Mouse (Mus musculus): ENCODE measurements at regions not wholly inside any gene's neighbourhood (a gene's known extent, or its start where the extent isn't known, plus 50 kb on each side); places are given as distances from the start of the nearest gene placed in this dataset.

GRCm38 (mm10) chr13:28780462-28780861 lies 173.1 kb downstream of the Sox4 start:
- Histone ChIP-seq H3K27ac (ENCODE audit: low read length) (no peak overlapping the region), H3K27me3 (replicated peaks; ENCODE audit: control insufficient read depth, insufficient read depth, low read length) (no peaks in the 10 kb centered on the region), H3K4me1 (ENCODE audit: control insufficient read depth, insufficient read depth, low read length) (peaks cover 4% of the 10 kb centered on the region; the same call in 1 of the 2 replicates), H3K9me3 (ENCODE audit: control insufficient read depth, low read length) (no peaks in the 10 kb centered on the region), H3K4me3 (ENCODE audit: low read length) (no peak overlapping the region), H3K4me2 (ENCODE audit: low read depth, low read length) (no peak overlapping the region), H3K36me3 (ENCODE audit: control insufficient read depth, insufficient read depth, low read length) (no peaks in the 10 kb centered on the region), H3K9ac (ENCODE audit: low read depth, low read length) (no peak overlapping the region)
- 81% methylated on average over 5 of the region's 5 CpGs for WGBS
- ATAC-seq = no peak

DNA sequence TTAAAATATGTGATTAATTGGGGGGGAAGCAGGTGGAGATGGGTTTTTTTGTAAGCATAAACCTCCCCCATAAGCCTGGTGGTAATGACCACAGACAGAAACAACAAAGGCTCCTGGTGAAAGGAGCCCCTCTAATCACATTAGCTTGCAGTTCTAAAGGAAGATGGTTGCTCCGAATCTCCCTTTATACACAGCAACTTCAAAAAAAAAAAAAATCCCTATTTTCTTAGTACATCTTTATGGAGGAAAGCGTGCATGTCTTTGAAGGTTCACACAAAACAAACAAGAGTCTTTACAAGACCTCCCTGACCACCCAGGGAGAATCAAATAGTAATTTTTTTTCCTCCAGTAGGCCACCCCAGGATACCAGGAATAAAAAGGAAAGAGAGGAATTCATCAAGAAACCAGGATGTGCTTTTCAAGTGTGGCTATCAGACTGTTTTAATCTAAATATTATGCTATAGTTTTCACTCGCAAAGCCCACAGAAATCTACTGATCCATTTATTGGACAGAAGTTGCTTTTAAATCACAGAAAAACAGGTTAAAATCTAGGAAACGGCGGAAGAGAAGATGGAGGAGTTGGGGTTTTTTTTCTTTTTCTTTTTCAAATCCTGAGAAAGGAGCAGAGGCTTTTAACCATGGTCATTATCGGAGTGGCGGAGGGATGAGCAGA lies 178.2 kb downstream of the Sox4 start:
- peaks cover 6% of the 10 kb centered on the region for H3K4me1 ChIP-seq (ENCODE audit: control insufficient read depth, insufficient read depth, low read length)
- H3K36me3 ChIP-seq (ENCODE audit: control insufficient read depth, insufficient read depth, low read length) = no peaks in the 10 kb centered on the region
- no peak for ATAC-seq
- no peak overlapping the region for H3K4me2 ChIP-seq (ENCODE audit: low read depth, low read length)
- H3K9ac ChIP-seq (ENCODE audit: low read depth, low read length) = no peak overlapping the region
- no peaks in the 10 kb centered on the region for H3K27me3 ChIP-seq (replicated peaks; ENCODE audit: control insufficient read depth, insufficient read depth, low read length)
- whole genome bisulfite sequencing = 57% methylated on average over 7 of the region's 7 CpGs
- no peak overlapping the region for H3K4me3 ChIP-seq (ENCODE audit: low read length)
- H3K9me3 ChIP-seq (ENCODE audit: control insufficient read depth, low read length) = no peaks in the 10 kb centered on the region
- no peak overlapping the region for H3K27ac ChIP-seq (ENCODE audit: low read length)

- H3K4me2 ChIP-seq (ENCODE audit: low read depth, low read length) = no peak overlapping the region
- H3K4me3 ChIP-seq (ENCODE audit: low read length) = no peak overlapping the region
- no peak for ATAC-seq
- H3K36me3 ChIP-seq (ENCODE audit: control insufficient read depth, insufficient read depth, low read length) = no peaks in the 10 kb centered on the region
- peaks cover 12% of the 10 kb centered on the region for H3K4me1 ChIP-seq (ENCODE audit: control insufficient read depth, insufficient read depth, low read length)
- no peak overlapping the region for H3K27ac ChIP-seq (ENCODE audit: low read length)
- 79% methylated on average over 7 of the region's 7 CpGs for WGBS
- H3K9me3 ChIP-seq (ENCODE audit: control insufficient read depth, low read length) = no peaks in the 10 kb centered on the region
- H3K9ac ChIP-seq (ENCODE audit: low read depth, low read length) = no peak overlapping the region
- no peaks in the 10 kb centered on the region for H3K27me3 ChIP-seq (replicated peaks; ENCODE audit: control insufficient read depth, insufficient read depth, low read length)
These were observed 178.9 kb downstream of the Sox4 start for GRCm38 (mm10) chr13:28774649-28775048.

DNA sequence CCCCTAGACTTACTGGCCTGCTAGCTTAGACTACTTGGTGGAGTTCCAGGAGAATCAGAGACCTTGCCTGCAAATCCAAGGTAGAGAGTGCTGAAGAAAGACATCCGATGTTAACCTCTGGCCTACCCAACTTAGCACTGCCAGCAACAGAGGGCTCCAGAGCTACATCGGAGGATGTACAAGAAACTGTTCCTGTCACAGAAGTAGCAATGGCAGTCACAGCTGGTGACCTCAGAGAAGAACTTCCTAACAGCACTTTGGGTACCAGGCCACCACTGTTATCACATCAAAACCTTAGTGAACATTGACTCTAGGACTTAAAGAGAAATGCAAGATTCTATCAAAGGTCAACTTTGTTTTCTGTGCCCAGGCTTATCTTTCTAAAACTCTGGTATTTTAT lies 180.0 kb downstream of the Sox4 start:
- no peaks in the 10 kb centered on the region for H3K36me3 ChIP-seq (ENCODE audit: control insufficient read depth, insufficient read depth, low read length)
- H3K9me3 ChIP-seq (ENCODE audit: control insufficient read depth, low read length) = no peaks in the 10 kb centered on the region
- no peak overlapping the region for H3K4me3 ChIP-seq (ENCODE audit: low read length)
- no peak overlapping the region for H3K4me2 ChIP-seq (ENCODE audit: low read depth, low read length)
- H3K27ac ChIP-seq (ENCODE audit: low read length) = no peak overlapping the region
- H3K27me3 ChIP-seq (replicated peaks; ENCODE audit: control insufficient read depth, insufficient read depth, low read length) = no peaks in the 10 kb centered on the region
- no peak overlapping the region for H3K9ac ChIP-seq (ENCODE audit: low read depth, low read length)
- WGBS = 82% methylated on average over 2 of the region's 2 CpGs
- no peak for ATAC-seq
- H3K4me1 ChIP-seq (ENCODE audit: control insufficient read depth, insufficient read depth, low read length) = peaks cover 14% of the 10 kb centered on the region

- H3K9me3 ChIP-seq (ENCODE audit: control insufficient read depth, low read length) = 0 out of 2 replicates have a peak, but pooled peaks cover 3% of the 10 kb centered on the region
- H3K27me3 ChIP-seq (replicated peaks; ENCODE audit: control insufficient read depth, insufficient read depth, low read length) = no peaks in the 10 kb centered on the region
- WGBS = 11% methylated on average over 13 of the region's 13 CpGs
- 0 out of 2 replicates have a peak overlapping the region, but pooled peaks have one; percentile 7 for H3K4me3 ChIP-seq (ENCODE audit: low read length)
- peaks cover 14% of the 10 kb centered on the region for H3K4me1 ChIP-seq (ENCODE audit: control insufficient read depth, insufficient read depth, low read length)
- H3K36me3 ChIP-seq (ENCODE audit: control insufficient read depth, insufficient read depth, low read length) = no peaks in the 10 kb centered on the region
- no peak overlapping the region for H3K9ac ChIP-seq (ENCODE audit: low read depth, low read length)
- H3K27ac ChIP-seq (ENCODE audit: low read length) = peak overlapping the region; percentile 28; the same call in 1 of the 2 replicates
- peak overlapping the region; percentile 44 for H3K4me2 ChIP-seq (ENCODE audit: low read depth, low read length)
- ATAC-seq = no peak
These were observed 183.0 kb downstream of the Sox4 start for GRCm38 (mm10) chr13:28770531-28770930.

GRCm38 (mm10) chr13:28770018-28770417 lies 183.5 kb downstream of the Sox4 start:
- Histone ChIP-seq H3K27ac (ENCODE audit: low read length) (peak overlapping the region; percentile 27; the same call in 1 of the 2 replicates), H3K36me3 (ENCODE audit: control insufficient read depth, insufficient read depth, low read length) (no peaks in the 10 kb centered on the region), H3K9ac (ENCODE audit: low read depth, low read length) (no peak overlapping the region), H3K27me3 (replicated peaks; ENCODE audit: control insufficient read depth, insufficient read depth, low read length) (no peaks in the 10 kb centered on the region), H3K4me2 (ENCODE audit: low read depth, low read length) (no peak overlapping the region), H3K4me1 (ENCODE audit: control insufficient read depth, insufficient read depth, low read length) (peaks cover 14% of the 10 kb centered on the region), H3K9me3 (ENCODE audit: control insufficient read depth, low read length) (0 out of 2 replicates have a peak, but pooled peaks cover 3% of the 10 kb centered on the region), H3K4me3 (ENCODE audit: low read length) (no peak overlapping the region)
- ATAC-seq = no peak
- 51% methylated on average over 4 of the region's 4 CpGs for WGBS

GRCm38 (mm10) chr13:28768717-28769426 lies 184.6 kb downstream of the Sox4 start:
- H3K4me2 ChIP-seq (ENCODE audit: low read depth, low read length) = no peak overlapping the region
- no peak for ATAC-seq

GRCm38 (mm10) chr13:28762555-28762954 lies 191.0 kb downstream of the Sox4 start:
- Histone ChIP-seq H3K36me3 (ENCODE audit: control insufficient read depth, insufficient read depth, low read length) (no peaks in the 10 kb centered on the region), H3K4me1 (ENCODE audit: control insufficient read depth, insufficient read depth, low read length) (peaks cover 14% of the 10 kb centered on the region), H3K9ac (ENCODE audit: low read depth, low read length) (no peak overlapping the region), H3K27me3 (replicated peaks; ENCODE audit: control insufficient read depth, insufficient read depth, low read length) (no peaks in the 10 kb centered on the region), H3K4me3 (ENCODE audit: low read length) (no peak overlapping the region), H3K9me3 (ENCODE audit: control insufficient read depth, low read length) (0 out of 2 replicates have a peak, but pooled peaks cover 3% of the 10 kb centered on the region), H3K27ac (ENCODE audit: low read length) (no peak overlapping the region), H3K4me2 (ENCODE audit: low read depth, low read length) (no peak overlapping the region)
- ATAC-seq = no peak
- WGBS = 93% methylated on average over 2 of the region's 2 CpGs

More at GRCm38 (mm10) chr13:28768717-28769426, 184.6 kb downstream of the Sox4 start:
- Histone ChIP-seq H3K27me3 (replicated peaks; ENCODE audit: control insufficient read depth, insufficient read depth, low read length) (no peaks in the 10 kb centered on the region), H3K4me3 (ENCODE audit: low read length) (no peak overlapping the region), H3K9ac (ENCODE audit: low read depth, low read length) (no peak overlapping the region), H3K36me3 (ENCODE audit: control insufficient read depth, insufficient read depth, low read length) (no peaks in the 10 kb centered on the region), H3K9me3 (ENCODE audit: control insufficient read depth, low read length) (0 out of 2 replicates have a peak, but pooled peaks cover 3% of the 10 kb centered on the region), H3K4me1 (ENCODE audit: control insufficient read depth, insufficient read depth, low read length) (peaks cover 14% of the 10 kb centered on the region), H3K27ac (ENCODE audit: low read length) (no peak overlapping the region)
- 49% methylated on average over 14 of the region's 14 CpGs for WGBS

DNA sequence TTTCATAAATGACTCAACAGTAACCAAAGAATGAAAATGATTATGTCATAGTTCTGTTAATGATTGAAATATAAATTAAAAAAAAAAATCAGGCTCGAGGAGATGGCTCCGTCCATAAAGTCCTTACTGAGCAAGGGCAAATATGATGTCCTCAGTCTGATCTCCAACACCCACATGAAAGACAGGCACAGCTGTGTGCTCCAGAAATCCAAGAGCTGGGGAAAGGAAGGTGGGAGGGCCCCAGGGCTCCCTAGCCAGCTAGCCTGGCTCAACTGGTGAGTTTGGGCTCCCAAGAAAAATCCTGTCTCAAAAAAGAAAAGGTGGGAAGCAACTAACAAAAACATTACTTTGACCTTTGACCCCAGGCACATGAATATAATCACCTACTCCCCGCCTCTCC lies 194.5 kb downstream of the Sox4 start:
- H3K4me3 ChIP-seq (ENCODE audit: low read length) = no peak overlapping the region
- H3K4me2 ChIP-seq (ENCODE audit: low read depth, low read length) = no peak overlapping the region
- H3K9me3 ChIP-seq (ENCODE audit: control insufficient read depth, low read length) = no peaks in the 10 kb centered on the region
- H3K36me3 ChIP-seq (ENCODE audit: control insufficient read depth, insufficient read depth, low read length) = no peaks in the 10 kb centered on the region
- WGBS = 31% methylated on average over 3 of the region's 3 CpGs
- H3K27me3 ChIP-seq (replicated peaks; ENCODE audit: control insufficient read depth, insufficient read depth, low read length) = no peaks in the 10 kb centered on the region
- ATAC-seq = no peak
- peaks cover 30% of the 10 kb centered on the region for H3K4me1 ChIP-seq (ENCODE audit: control insufficient read depth, insufficient read depth, low read length)
- no peak overlapping the region for H3K27ac ChIP-seq (ENCODE audit: low read length)
- no peak overlapping the region for H3K9ac ChIP-seq (ENCODE audit: low read depth, low read length)

Data from intestine, embryonic 16.5 days (tissue).